Mouse (Mus musculus) spleen, adult 12 weeks (tissue): ENCODE results near the gene Art2b.
"Not testable (repeated sequence)": the region's sequence is repeated elsewhere in the genome, so short reads cannot be mapped to it uniquely, and the experiment has no call there.

Experiments used
- DNase-seq: peaks from one replicate; pipeline ENCODE4 v3.0.0; 2022; ENCODE audit warnings: low spot score

The Art2b gene

GRCm38 (mm10) chr7:101559393-101559792 is 26.0 kb downstream of the Art2b start:
- not testable (repeated sequence) for DNase-seq

DNA sequence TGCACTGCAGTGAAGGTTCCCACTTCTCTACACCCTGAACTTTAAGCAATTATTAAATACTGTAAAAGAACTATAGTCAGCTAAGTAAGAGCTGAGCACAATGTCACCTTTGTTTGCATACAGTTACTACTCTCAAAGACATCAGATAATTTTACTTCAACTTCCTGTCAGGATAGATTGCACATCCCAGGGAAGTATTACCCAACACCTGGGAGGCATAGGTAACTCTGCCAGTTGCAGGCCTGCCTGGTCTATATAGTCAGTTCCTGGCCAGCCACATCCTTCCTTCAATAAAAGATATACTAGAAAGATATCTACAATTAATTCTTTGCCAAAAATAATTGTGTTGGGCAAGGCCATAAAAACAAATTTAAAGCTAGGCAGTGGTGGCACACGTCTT is 28.0 kb downstream of the Art2b start:
- DNase-seq = no peak

GRCm38 (mm10) chr7:101555473-101555872 is 29.9 kb downstream of the Art2b start:
- not testable (repeated sequence) for DNase-seq

DNA sequence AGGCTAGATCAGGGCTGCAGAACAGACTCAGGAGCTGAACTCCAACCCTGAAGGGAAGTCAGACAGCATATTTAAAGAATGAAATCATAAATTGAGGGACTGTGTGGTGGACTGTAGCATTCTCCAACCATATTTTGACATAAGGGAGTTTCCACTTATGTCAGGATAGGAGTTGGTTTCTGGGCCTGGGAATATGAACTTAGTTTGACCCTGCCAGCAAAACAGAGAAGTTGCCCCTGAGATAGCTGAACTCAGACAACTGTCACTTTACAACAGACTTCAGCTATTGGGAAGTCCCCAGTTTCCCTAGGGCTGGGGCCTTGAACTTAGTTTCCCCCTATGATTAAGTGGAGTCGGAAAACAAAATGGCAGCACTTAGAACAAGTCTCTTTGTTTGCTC is 33.9 kb downstream of the Art2b start:
- DNase-seq = no peak

GRCm38 (mm10) chr7:101550686-101551485 is 34.5 kb downstream of the Art2b start:
- DNase-seq = no peak

GRCm38 (mm10) chr7:101549266-101549665 is 36.1 kb downstream of the Art2b start:
- DNase-seq = no peak

- no peak for DNase-seq
Observed at GRCm38 (mm10) chr7:101547651-101548050, 37.7 kb downstream of the Art2b start.

DNA sequence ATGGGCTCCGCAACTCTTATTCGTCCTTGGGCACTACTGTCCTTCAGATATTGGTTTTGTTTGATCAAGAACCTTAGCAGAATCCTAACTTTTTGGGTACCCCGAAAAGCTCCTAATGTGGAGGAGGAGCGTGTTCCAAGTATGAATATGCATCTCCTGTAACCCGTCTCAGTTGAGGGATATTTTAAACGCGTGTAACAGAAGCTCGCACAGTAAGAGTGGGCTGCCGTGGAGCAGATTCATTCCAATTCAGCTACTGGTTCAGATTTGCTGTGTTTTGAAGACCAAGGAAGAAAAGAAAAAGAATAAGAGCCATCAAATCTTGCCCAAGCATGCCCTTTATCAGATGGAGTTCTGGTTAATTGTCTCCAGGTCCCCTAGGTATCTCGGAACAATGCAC is 43.7 kb downstream of the Art2b start:
- no peak for DNase-seq

- no peak for DNase-seq
Observed at GRCm38 (mm10) chr7:101541132-101541531, 44.3 kb downstream of the Art2b start.

DNA sequence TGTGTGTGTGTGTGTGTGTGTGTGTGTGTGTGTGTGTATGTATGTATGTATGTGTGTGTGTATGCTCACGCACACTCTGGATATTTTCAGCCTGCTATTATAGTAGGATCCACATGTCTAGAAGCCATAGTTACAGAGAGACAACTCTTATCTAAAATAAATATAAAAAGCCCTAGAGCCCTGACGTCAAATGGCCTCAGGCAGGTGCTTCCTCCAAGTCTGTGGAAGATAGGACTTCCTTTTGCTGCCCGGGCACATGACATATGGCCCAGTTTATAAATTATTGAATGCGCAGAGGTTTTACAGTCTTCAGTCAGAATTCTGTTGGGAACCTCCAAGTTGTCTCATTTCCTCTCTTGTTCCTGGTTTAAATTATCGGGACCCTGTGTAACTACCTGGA is 44.7 kb downstream of the Art2b start:
- no peak for DNase-seq

- no peak for DNase-seq
Observed at GRCm38 (mm10) chr7:101539774-101540173, 45.6 kb downstream of the Art2b start.

GRCm38 (mm10) chr7:101538141-101538933 is 47.1 kb downstream of the Art2b start:
- no peak for DNase-seq

GRCm38 (mm10) chr7:101537541-101537940 is 47.9 kb downstream of the Art2b start:
- DNase-seq = no peak

GRCm38 (mm10) chr7:101535517-101535916 is 49.9 kb downstream of the Art2b start:
- DNase-seq = no peak

DNA sequence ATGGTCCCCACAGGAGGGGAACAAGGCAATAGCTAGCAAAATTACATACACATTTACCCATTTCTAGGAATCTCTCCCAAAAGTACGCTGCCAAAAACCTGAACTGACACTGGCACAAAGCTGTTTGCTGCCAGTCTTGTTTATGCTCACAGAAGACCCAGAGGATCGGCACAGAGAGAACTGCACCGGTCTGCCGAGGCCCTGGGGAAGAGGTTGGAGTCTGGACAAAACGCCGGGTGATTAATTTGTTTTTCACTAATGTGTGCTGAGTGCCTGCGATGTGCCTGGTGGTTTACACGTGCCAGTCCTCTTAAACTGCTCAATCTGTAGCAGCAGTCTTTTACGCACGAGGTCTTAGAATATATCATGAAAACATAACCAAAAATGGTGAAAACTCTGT is 50.3 kb downstream of the Art2b start:
- DNase-seq = no peak

DNA sequence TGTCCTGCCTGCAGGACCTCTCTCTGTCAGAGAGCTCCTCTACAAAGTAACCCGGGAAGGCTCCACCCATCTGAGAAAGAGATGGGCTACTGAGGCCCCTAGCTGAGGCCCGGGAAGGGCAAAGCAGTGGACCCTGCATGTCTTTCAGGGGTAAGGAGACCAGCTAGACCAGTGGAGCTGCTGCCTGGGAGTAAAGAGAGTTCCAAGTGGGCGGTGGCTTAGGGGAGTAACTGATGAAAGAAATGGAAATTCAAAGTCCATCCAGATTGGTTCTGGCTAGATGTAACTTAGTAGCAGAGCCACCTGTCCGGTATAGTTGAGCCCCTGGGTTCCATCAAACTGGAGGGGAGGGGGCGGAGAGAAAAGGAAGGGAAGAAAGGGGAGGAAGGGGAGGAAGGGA is 51.0 kb downstream of the Art2b start:
- DNase-seq = no peak
